Mouse (Mus musculus): ENCODE measurements around the gene Shpk. TPM values are rescaled to one million over a fixed set of nuclear protein-coding genes. Genes with fewer than 3 reads are reported as not detected.

Gene Shpk
- polyA plus RNA-seq, 1 experiment: 3.3 TPM

- H3K4me3 ChIP-seq (ENCODE audit: insufficient read depth, low read length): peak overlapping the region; percentile 96
- no peak overlapping the region for H3K27ac ChIP-seq (ENCODE audit: insufficient read depth, low read depth, low read length)
- peaks cover 44% of the 10 kb centered on the region for H3K4me1 ChIP-seq (ENCODE audit: control insufficient read depth, insufficient read depth, low read length)
- TF ChIP-seq POLR2A (IDR thresholded peaks at IDR 0.05; ENCODE audit: borderline replicate concordance, low read depth, low read length) (no peak), CTCF (IDR thresholded peaks at IDR 0.05; ENCODE audit: low read depth, low read length) (no peak)
Observed at GRCm38 (mm10) chr11:73198190-73198589, 1.1 kb upstream of the Shpk start.

GRCm38 (mm10) chr11:73198603-73199229 lies 544 bp upstream of the Shpk start, which contains the start of gene Ctns:
Gene Ctns (minus strand): TSS chr11:73199042.
- peak within 1 kb of the TSS; percentile 64 for H3K27ac ChIP-seq (ENCODE audit: insufficient read depth, low read depth, low read length)
- peaks cover 40% of the 10 kb centered on the region for H3K4me1 ChIP-seq (ENCODE audit: control insufficient read depth, insufficient read depth, low read length)
- H3K4me3 ChIP-seq (ENCODE audit: insufficient read depth, low read length): peak within 1 kb of the TSS; percentile 96
- TF ChIP-seq POLR2A (IDR thresholded peaks at IDR 0.05; ENCODE audit: borderline replicate concordance, low read depth, low read length) (no peak), CTCF (IDR thresholded peaks at IDR 0.05; ENCODE audit: low read depth, low read length) (no peak; the same call in 1 of the 2 replicates)

- Histone ChIP-seq H3K4me1 (ENCODE audit: control insufficient read depth, insufficient read depth, low read length) (peaks cover 32% of the 10 kb centered on the region), H3K4me3 (ENCODE audit: insufficient read depth, low read length) (peak overlapping the region; percentile 96), H3K27ac (ENCODE audit: insufficient read depth, low read depth, low read length) (no peak overlapping the region)
- TF ChIP-seq POLR2A (IDR thresholded peaks at IDR 0.05; ENCODE audit: borderline replicate concordance, low read depth, low read length): no peak
- no peak for TF ChIP-seq CTCF (IDR thresholded peaks at IDR 0.05; ENCODE audit: low read depth, low read length)
Observed at GRCm38 (mm10) chr11:73199879-73200278, 619 bp downstream of the Shpk start.

GRCm38 (mm10) chr11:73201021-73201420 lies 1.8 kb downstream of the Shpk start:
- Histone ChIP-seq H3K4me3 (ENCODE audit: insufficient read depth, low read length) (no peak overlapping the region), H3K27ac (ENCODE audit: insufficient read depth, low read depth, low read length) (no peak overlapping the region), H3K4me1 (ENCODE audit: control insufficient read depth, insufficient read depth, low read length) (peaks cover 28% of the 10 kb centered on the region)
- TF ChIP-seq CTCF (IDR thresholded peaks at IDR 0.05; ENCODE audit: low read depth, low read length) (no peak), POLR2A (IDR thresholded peaks at IDR 0.05; ENCODE audit: borderline replicate concordance, low read depth, low read length) (no peak)

GRCm38 (mm10) chr11:73201597-73201996 lies 2.3 kb downstream of the Shpk start:
- H3K27ac ChIP-seq (ENCODE audit: insufficient read depth, low read depth, low read length): no peak overlapping the region
- H3K4me1 ChIP-seq (ENCODE audit: control insufficient read depth, insufficient read depth, low read length): peaks cover 27% of the 10 kb centered on the region
- no peak for TF ChIP-seq POLR2A (IDR thresholded peaks at IDR 0.05; ENCODE audit: borderline replicate concordance, low read depth, low read length)
- 0 out of 2 replicates have a peak, but pooled peaks have one; percentile 30 for TF ChIP-seq CTCF (IDR thresholded peaks at IDR 0.05; ENCODE audit: low read depth, low read length)
- no peak overlapping the region for H3K4me3 ChIP-seq (ENCODE audit: insufficient read depth, low read length)

- TF ChIP-seq CTCF (IDR thresholded peaks at IDR 0.05; ENCODE audit: low read depth, low read length): no peak
- no peak for TF ChIP-seq POLR2A (IDR thresholded peaks at IDR 0.05; ENCODE audit: borderline replicate concordance, low read depth, low read length)
Observed at GRCm38 (mm10) chr11:73203895-73204294, 4.6 kb downstream of the Shpk start.

GRCm38 (mm10) chr11:73205194-73205593 lies 5.9 kb downstream of the Shpk start:
- H3K4me3 ChIP-seq (ENCODE audit: insufficient read depth, low read length): no peak overlapping the region
- TF ChIP-seq POLR2A (IDR thresholded peaks at IDR 0.05; ENCODE audit: borderline replicate concordance, low read depth, low read length) (no peak), CTCF (IDR thresholded peaks at IDR 0.05; ENCODE audit: low read depth, low read length) (no peak)
- H3K27ac ChIP-seq (ENCODE audit: insufficient read depth, low read depth, low read length): no peak overlapping the region
- H3K4me1 ChIP-seq (ENCODE audit: control insufficient read depth, insufficient read depth, low read length): peaks cover 10% of the 10 kb centered on the region

More at GRCm38 (mm10) chr11:73203895-73204294, 4.6 kb downstream of the Shpk start:
- Histone ChIP-seq H3K27ac (ENCODE audit: insufficient read depth, low read depth, low read length) (no peak overlapping the region), H3K4me3 (ENCODE audit: insufficient read depth, low read length) (no peak overlapping the region), H3K4me1 (ENCODE audit: control insufficient read depth, insufficient read depth, low read length) (peaks cover 14% of the 10 kb centered on the region)

GRCm38 (mm10) chr11:73207621-73208020 lies 8.4 kb downstream of the Shpk start:
- no peak for TF ChIP-seq POLR2A (IDR thresholded peaks at IDR 0.05; ENCODE audit: borderline replicate concordance, low read depth, low read length)
- TF ChIP-seq CTCF (IDR thresholded peaks at IDR 0.05; ENCODE audit: low read depth, low read length): no peak
- H3K4me1 ChIP-seq (ENCODE audit: control insufficient read depth, insufficient read depth, low read length): no peaks in the 10 kb centered on the region
- H3K27ac ChIP-seq (ENCODE audit: insufficient read depth, low read depth, low read length): no peak overlapping the region
- no peak overlapping the region for H3K4me3 ChIP-seq (ENCODE audit: insufficient read depth, low read length)

GRCm38 (mm10) chr11:73213956-73214355 lies 14.7 kb downstream of the Shpk start:
- Histone ChIP-seq H3K27ac (ENCODE audit: insufficient read depth, low read depth, low read length) (no peak overlapping the region), H3K4me3 (ENCODE audit: insufficient read depth, low read length) (no peak overlapping the region), H3K4me1 (ENCODE audit: control insufficient read depth, insufficient read depth, low read length) (0 out of 2 replicates have a peak, but pooled peaks cover 3% of the 10 kb centered on the region)
- TF ChIP-seq CTCF (IDR thresholded peaks at IDR 0.05; ENCODE audit: low read depth, low read length): no peak
- TF ChIP-seq POLR2A (IDR thresholded peaks at IDR 0.05; ENCODE audit: borderline replicate concordance, low read depth, low read length): no peak

GRCm38 (mm10) chr11:73219671-73220070 lies 20.4 kb downstream of the Shpk start:
- no peak; the same call in 1 of the 2 replicates for TF ChIP-seq CTCF (IDR thresholded peaks at IDR 0.05; ENCODE audit: low read depth, low read length)
- no peak for TF ChIP-seq POLR2A (IDR thresholded peaks at IDR 0.05; ENCODE audit: borderline replicate concordance, low read depth, low read length)
- no peak overlapping the region for H3K4me3 ChIP-seq (ENCODE audit: insufficient read depth, low read length)
- H3K27ac ChIP-seq (ENCODE audit: insufficient read depth, low read depth, low read length): no peak overlapping the region
- 0 out of 2 replicates have a peak, but pooled peaks cover 3% of the 10 kb centered on the region for H3K4me1 ChIP-seq (ENCODE audit: control insufficient read depth, insufficient read depth, low read length)
